Mouse (Mus musculus) spleen, adult 10 weeks (tissue): ENCODE data around the gene Slc22a12. TPM values are rescaled to one million over a fixed set of nuclear protein-coding genes. Genes with fewer than 3 reads are reported as not detected.

Source experiments
- polyA plus RNA-seq: library from polyadenylated mRNA; stranded (reverse); fragments of 350-450 nt; fragmentation: Illumina TruSeq; extraction: RNeasy Lipid Tissue Mini Kit (QIAGEN cat#74804); gene quantifications from one replicate; pipeline ENCODE4 v1.2.3, GENCODE M21; 2015; ENCODE audit warnings: low replicate concordance; ENCODE audit not compliant: insufficient read depth

Slc22a12 gene
- polyA plus RNA-seq: not detected

GRCm38 (mm10) chr19:6542367-6543034, at the start of gene Slc22a12:
Gene Slc22a12 (minus strand): TSS chr19:6543032.

Other genes with a start within 250 kb of the Slc22a12 start
- 2.1 TPM for gene Cdc42bpg, start 236.6 kb downstream of the Slc22a12 start, polyA plus RNA-seq
- gene Men1, start 208.1 kb downstream of the Slc22a12 start, polyA plus RNA-seq: 15.5 TPM
- gene Map4k2, start 201.9 kb downstream of the Slc22a12 start, polyA plus RNA-seq: 230 TPM
- 447 TPM for gene Sf1, start 179.3 kb downstream of the Slc22a12 start, polyA plus RNA-seq
- 7.7 TPM for gene Pygm, start 158.6 kb downstream of the Slc22a12 start, polyA plus RNA-seq
- gene Rasgrp2, start 143.7 kb downstream of the Slc22a12 start, polyA plus RNA-seq: 258 TPM
- gene Nrxn2, start 124.3 kb downstream of the Slc22a12 start, polyA plus RNA-seq: 0.57 TPM